Mouse (Mus musculus): ENCODE results near the gene Nanos3. TPM values are rescaled to one million over a fixed set of nuclear protein-coding genes. Genes with fewer than 3 reads are reported as not detected.

Nanos3 gene
- polyA plus RNA-seq, 1 experiment from 2014 or later = 6.6 TPM

DNA sequence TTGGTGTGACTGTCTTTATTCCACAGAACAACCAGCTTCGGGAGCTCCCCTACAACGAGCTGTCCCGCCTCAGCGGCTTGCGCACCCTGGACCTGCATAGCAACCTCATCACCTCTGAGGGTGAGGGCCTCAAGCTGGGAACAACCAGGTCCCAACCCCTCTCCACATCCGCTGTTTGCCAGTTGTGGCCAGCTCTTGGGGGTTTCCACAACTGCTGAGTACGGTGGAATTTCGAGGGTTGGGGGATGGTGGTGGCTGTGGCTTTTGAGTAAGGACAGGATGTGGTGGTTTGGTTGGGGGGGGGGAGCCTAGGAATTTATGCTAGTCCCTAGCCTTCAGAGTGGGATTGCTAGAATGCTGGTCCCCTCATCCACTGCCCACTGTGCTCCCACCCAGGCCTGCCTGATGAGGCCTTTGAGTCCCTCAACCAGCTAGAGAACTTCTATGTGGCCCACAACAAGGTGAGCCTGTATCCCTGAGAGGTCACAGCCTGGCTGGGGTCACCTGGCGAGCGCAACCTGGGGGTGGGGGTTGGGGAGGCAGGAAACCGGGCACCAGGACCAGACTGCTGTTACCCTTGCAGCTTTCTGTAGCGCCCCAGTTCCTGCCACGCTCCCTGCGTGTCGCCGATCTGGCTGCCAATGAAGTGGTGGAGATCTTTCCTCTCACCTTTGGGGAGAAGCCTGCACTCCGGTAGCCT is 57.7 kb downstream of the Nanos3 start:
- Histone ChIP-seq H3K4me1 (ENCODE audit: control insufficient read depth, insufficient read depth, low read length) (no peaks in the 10 kb centered on the region), H3K9ac (ENCODE audit: low read depth, low read length) (no peak overlapping the region), H3K4me3 (ENCODE audit: low read depth, low read length) (no peak overlapping the region), H3K27ac (ENCODE audit: low read length) (no peak overlapping the region), H3K9me3 (replicated peaks; ENCODE audit: control insufficient read depth, low read length, poor library complexity, severe bottlenecking) (no peaks in the 10 kb centered on the region), H3K27me3 (ENCODE audit: control insufficient read depth, insufficient read depth, low read depth, low read length) (no peaks in the 10 kb centered on the region), H3K4me2 (ENCODE audit: low read length) (no peak overlapping the region), H3K36me3 (ENCODE audit: control insufficient read depth, insufficient read depth, low read length) (no peaks in the 10 kb centered on the region)
- WGBS = 72% methylated on average over 17 of the region's 17 CpGs
- no peak for ATAC-seq

DNA sequence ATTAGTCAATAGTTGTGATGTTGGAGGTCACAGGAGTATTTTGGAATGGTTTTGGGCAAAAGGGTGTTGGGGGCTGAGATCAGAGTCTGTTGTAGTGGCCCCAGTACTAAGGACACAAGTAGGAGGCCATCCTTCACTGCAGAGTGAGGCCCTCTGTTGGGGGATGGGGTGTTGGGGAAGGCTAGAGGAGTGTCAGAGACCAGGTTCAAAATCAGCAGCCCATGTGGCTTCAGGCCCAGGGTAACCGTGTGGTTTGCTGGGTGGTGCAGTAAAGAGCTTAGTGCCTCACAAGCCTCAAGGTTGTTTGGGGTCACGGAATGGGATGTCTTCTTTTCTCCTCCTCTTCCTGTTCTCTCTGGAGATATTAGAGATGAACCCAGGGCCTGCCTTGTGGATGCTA is 58.3 kb downstream of the Nanos3 start:
- H3K4me2 ChIP-seq (ENCODE audit: low read length) = no peak overlapping the region
- no peaks in the 10 kb centered on the region for H3K9me3 ChIP-seq (replicated peaks; ENCODE audit: control insufficient read depth, low read length, poor library complexity, severe bottlenecking)
- ATAC-seq = no peak
- 79% methylated on average over 2 of the region's 2 CpGs for WGBS
- H3K4me3 ChIP-seq (ENCODE audit: low read depth, low read length) = no peak overlapping the region
- H3K36me3 ChIP-seq (ENCODE audit: control insufficient read depth, insufficient read depth, low read length) = no peaks in the 10 kb centered on the region
- no peaks in the 10 kb centered on the region for H3K27me3 ChIP-seq (ENCODE audit: control insufficient read depth, insufficient read depth, low read depth, low read length)
- H3K4me1 ChIP-seq (ENCODE audit: control insufficient read depth, insufficient read depth, low read length) = no peaks in the 10 kb centered on the region
- H3K9ac ChIP-seq (ENCODE audit: low read depth, low read length) = no peak overlapping the region
- no peak overlapping the region for H3K27ac ChIP-seq (ENCODE audit: low read length)

DNA sequence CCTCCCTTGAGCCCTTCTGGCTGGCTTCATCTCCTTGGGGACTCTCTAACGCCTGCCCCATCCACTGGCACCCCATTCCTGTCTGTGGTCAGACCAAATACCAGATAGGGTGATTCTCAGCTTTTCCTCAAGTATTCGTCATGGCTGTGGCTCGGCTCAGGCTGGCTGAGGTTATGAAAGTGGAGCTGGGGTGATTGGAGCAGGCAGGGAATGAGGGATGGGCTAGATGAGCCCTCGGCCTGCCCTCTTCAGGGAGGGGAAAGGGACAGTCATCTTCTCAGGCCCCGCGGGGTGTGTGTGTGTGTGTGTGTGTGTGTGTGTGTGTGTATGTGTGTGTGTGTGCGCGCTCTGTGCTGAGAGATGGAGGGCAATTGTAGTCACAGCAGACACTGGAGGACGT is 59.4 kb downstream of the Nanos3 start, which contains the start of gene Podnl1:
Podnl1 (plus strand) TSS at position 334 of the 400 bp plus-strand sequence.
- ATAC-seq = no peak
- Histone ChIP-seq H3K9me3 (replicated peaks; ENCODE audit: control insufficient read depth, low read length, poor library complexity, severe bottlenecking) (no peaks in the 10 kb centered on the region), H3K4me3 (ENCODE audit: low read depth, low read length) (no peak within 1 kb of the TSS), H3K4me2 (ENCODE audit: low read length) (no peak within 1 kb of the TSS), H3K27ac (ENCODE audit: low read length) (no peak within 1 kb of the TSS), H3K4me1 (ENCODE audit: control insufficient read depth, insufficient read depth, low read length) (no peaks in the 10 kb centered on the region), H3K36me3 (ENCODE audit: control insufficient read depth, insufficient read depth, low read length) (no peaks in the 10 kb centered on the region), H3K9ac (ENCODE audit: low read depth, low read length) (peak within 1 kb of the TSS; percentile 20; the same call in 1 of the 2 replicates), H3K27me3 (ENCODE audit: control insufficient read depth, insufficient read depth, low read depth, low read length) (no peaks in the 10 kb centered on the region)
- WGBS = 68% methylated on average over 9 of the region's 9 CpGs

MicroRNAs encoded within 50 kb of the gene (microRNA counts, 519-probe panel; counts per million panel counts)
- microRNA mmu-miR-181c (2,438 counts per million, percentile 73 among the panel's probes with 10 or more counts), microRNA mmu-miR-23a (2,640 counts per million, percentile 79 among the panel's probes with 10 or more counts), microRNA mmu-miR-27a (2,922 counts per million, percentile 86 among the panel's probes with 10 or more counts)

Small RNA genes within 50 kb of the gene (microRNA-seq; reads per million reads assigned to microRNA genes)
- gene Gm25110 (not detected), gene Mir181c (17,705 reads per million, percentile 98 among the genes with 10 or more reads in this experiment), gene Mir181d (7,667 reads per million, percentile 95 among the genes with 10 or more reads in this experiment), gene Mir23a (4,985 reads per million, percentile 92 among the genes with 10 or more reads in this experiment), gene Mir24-2 (not detected), gene Mir27a (68.8 reads per million, percentile 50 among the genes with 10 or more reads in this experiment), gene Mir3074-2 (not detected)

Other genes starting within 250 kb of the Nanos3 start
- 0.58 and 0.69 TPM in 2 replicates for gene Gm10644, start 230.0 kb downstream of the Nanos3 start, polyA plus RNA-seq (2015; fragmentation: Nextera tagmentation; extraction: Ambion mirVana)
- 6.1 and 6.7 TPM in 2 replicates for gene Asf1b, start 229.7 kb downstream of the Nanos3 start, polyA plus RNA-seq (2015; fragmentation: Nextera tagmentation; extraction: Ambion mirVana)
- gene Prkaca, start 212.2 kb downstream of the Nanos3 start, polyA plus RNA-seq (2015; fragmentation: Nextera tagmentation; extraction: Ambion mirVana) = 225 and 231 TPM in 2 replicates
- 5.4 and 6.3 TPM in 2 replicates for gene Samd1, start 187.5 kb downstream of the Nanos3 start, polyA plus RNA-seq (2015; fragmentation: Nextera tagmentation; extraction: Ambion mirVana)
- 1.1 and 1.3 TPM in 2 replicates for gene 1700067K01Rik, start 183.7 kb downstream of the Nanos3 start, polyA plus RNA-seq (2015; fragmentation: Nextera tagmentation; extraction: Ambion mirVana)
- 0.28 and 0.30 TPM in 2 replicates for gene 2210011C24Rik, start 173.0 kb downstream of the Nanos3 start, polyA plus RNA-seq (2015; fragmentation: Nextera tagmentation; extraction: Ambion mirVana)
- 2.8 and 4.7 TPM in 2 replicates for gene Palm3, start 163.7 kb downstream of the Nanos3 start, polyA plus RNA-seq (2015; fragmentation: Nextera tagmentation; extraction: Ambion mirVana)
- 0.26 and 0.47 TPM in 2 replicates for gene Il27ra, start 142.6 kb downstream of the Nanos3 start, polyA plus RNA-seq (2015; fragmentation: Nextera tagmentation; extraction: Ambion mirVana)
- gene Rln3, start 140.2 kb downstream of the Nanos3 start, polyA plus RNA-seq (2015; fragmentation: Nextera tagmentation; extraction: Ambion mirVana) = 0.72 and 1.9 TPM in 2 replicates
- 1.2 and 1.5 TPM in 2 replicates for gene Gm10643, start 120.1 kb downstream of the Nanos3 start, polyA plus RNA-seq (2015; fragmentation: Nextera tagmentation; extraction: Ambion mirVana)
- gene Rfx1, start 118.4 kb downstream of the Nanos3 start, polyA plus RNA-seq (2015; fragmentation: Nextera tagmentation; extraction: Ambion mirVana) = 11.3 and 11.7 TPM in 2 replicates
- 20.6 and 24.7 TPM in 2 replicates for gene Dcaf15, start 80.4 kb downstream of the Nanos3 start, polyA plus RNA-seq (2015; fragmentation: Nextera tagmentation; extraction: Ambion mirVana)
- 0.53 and 0.70 TPM in 2 replicates for gene Podnl1, start 59.2 kb downstream of the Nanos3 start, polyA plus RNA-seq (2015; fragmentation: Nextera tagmentation; extraction: Ambion mirVana)
- gene Cc2d1a, start 37.3 kb downstream of the Nanos3 start, polyA plus RNA-seq (2015; fragmentation: Nextera tagmentation; extraction: Ambion mirVana) = 55.7 and 64.8 TPM in 2 replicates
- gene 4930432K21Rik, start 37.2 kb downstream of the Nanos3 start, polyA plus RNA-seq (2015; fragmentation: Nextera tagmentation; extraction: Ambion mirVana) = 2.1 and 2.5 TPM in 2 replicates
- 22.4 and 26.4 TPM in 2 replicates for gene Zswim4, start 51.8 kb upstream of the Nanos3 start, polyA plus RNA-seq (2015; fragmentation: Nextera tagmentation; extraction: Ambion mirVana)
- gene D8Ertd738e, start 64.5 kb upstream of the Nanos3 start, polyA plus RNA-seq (2015; fragmentation: Nextera tagmentation; extraction: Ambion mirVana) = 229 and 244 TPM in 2 replicates
- gene Mri1, start 72.1 kb upstream of the Nanos3 start, polyA plus RNA-seq (2015; fragmentation: Nextera tagmentation; extraction: Ambion mirVana) = 41.1 and 43.4 TPM in 2 replicates
- gene Ccdc130, start 85.2 kb upstream of the Nanos3 start, polyA plus RNA-seq (2015; fragmentation: Nextera tagmentation; extraction: Ambion mirVana) = 23.0 and 25.4 TPM in 2 replicates
- 19.9 and 20.0 TPM in 2 replicates for gene Cacna1a, start 203.2 kb upstream of the Nanos3 start, polyA plus RNA-seq (2015; fragmentation: Nextera tagmentation; extraction: Ambion mirVana)